Comparison of ENCODE assay signal across 13 mouse cellular contexts in the genomic region with DNA sequence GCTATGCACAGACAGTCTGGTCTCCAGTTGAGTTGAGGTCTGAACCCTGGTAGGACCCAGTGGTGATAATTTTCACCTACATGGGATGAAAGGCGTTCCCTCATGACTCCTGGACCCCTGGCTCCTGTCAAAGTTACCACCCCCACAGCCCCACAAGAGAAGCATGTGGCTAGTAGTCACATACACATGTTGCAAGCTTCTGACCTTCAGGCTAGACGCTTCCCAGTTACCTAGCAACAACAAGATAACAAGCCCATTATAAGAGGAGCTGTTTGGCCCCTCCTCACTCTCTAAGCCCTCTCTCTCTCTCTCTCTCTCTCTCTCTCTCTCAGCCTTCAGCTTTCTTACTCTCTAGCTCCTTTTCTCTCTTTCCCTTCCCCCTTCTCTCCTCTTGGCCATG.
A peak's percentile ranks its signal among the peaks of the same experiment; 100 is the strongest.
DNase-seq lines count a peak whose midpoint lies in the region; ATAC-seq and TF ChIP-seq lines count a peak whose summit lies in the region.
"Had no signal": no experiment of that assay in that cellular context is flagged by ENCODE, and none has a peak within 500 bp of the region (broad histone marks: within the 10 kb centered on the region; RNA-seq: fewer than 3 reads in every experiment).

No protein-coding gene starts in this region.

- no peak overlapping the region for H3K4me2 ChIP-seq in heart, embryonic 12.5 days
- no peak overlapping the region for H3K4me2 ChIP-seq in heart, embryonic 15.5 days
- H3K4me2 ChIP-seq in liver, embryonic 11.5 days, result no peak overlapping the region
- H3K4me2 ChIP-seq: hindbrain, embryonic 13.5 days; limb, embryonic 15.5 days had no signal

- peaks cover 21% of the 10 kb centered on the region for H3K4me1 ChIP-seq in heart, embryonic 12.5 days (replicated peaks)
- H3K4me1 ChIP-seq in heart, embryonic 15.5 days (replicated peaks), result peaks cover 14% of the 10 kb centered on the region
- H3K4me1 ChIP-seq in liver, embryonic 11.5 days (replicated peaks; ENCODE audit: control insufficient read depth, insufficient read depth, low read length), result no peaks in the 10 kb centered on the region
- H3K4me1 ChIP-seq: limb, embryonic 15.5 days had no signal

- H3K27ac ChIP-seq in heart, embryonic 12.5 days (ENCODE audit: poor library complexity, severe bottlenecking), result peak overlapping the region; percentile 86
- H3K27ac ChIP-seq in heart, embryonic 15.5 days, result peak overlapping the region; percentile 75
- no peak overlapping the region for H3K27ac ChIP-seq in liver, embryonic 11.5 days (ENCODE audit: low read depth, low read length)
- H3K27ac ChIP-seq in gastrocnemius, adult 2 months, result no peak overlapping the region
- H3K27ac ChIP-seq: hindbrain, embryonic 13.5 days; kidney, postnatal 0 days; limb, embryonic 15.5 days had no signal

- WGBS in heart, embryonic 12.5 days, result 13% methylated on average over 2 of the region's 2 CpGs
- WGBS in heart, embryonic 15.5 days, result 20% methylated on average over 2 of the region's 2 CpGs
- 31% methylated on average over 2 of the region's 2 CpGs for WGBS in liver, embryonic 11.5 days

- no peak for DNase-seq in heart, adult 8-10 months (ENCODE audit: low spot score)
- peak; percentile 28 for DNase-seq in testis, postnatal 14 days (ENCODE audit: low spot score)
- no peak for DNase-seq in testis, postnatal 10 days (ENCODE audit: low spot score)
- no peak for DNase-seq in liver, embryonic 11.5 days (ENCODE audit: low spot score)
- no peak for DNase-seq in gastrocnemius, adult 2 months
- DNase-seq: cerebellum, postnatal 36 days had no signal

- ATAC-seq in heart, embryonic 12.5 days (ENCODE audit: insufficient number of reproducible peaks, low FRiP score), result peak; percentile 72
- ATAC-seq in heart, embryonic 15.5 days (replicated peaks; ENCODE audit: insufficient number of reproducible peaks, insufficient read depth, low FRiP score, low read depth), result no peak
- ATAC-seq in erythroblast, adult 5-6 weeks (replicated peaks; ENCODE audit: low FRiP score, poor library complexity, severe bottlenecking), result no peak
- ATAC-seq in liver, embryonic 11.5 days (replicated peaks; ENCODE audit: low FRiP score), result no peak
- ATAC-seq: lung, postnatal 0 days had no signal

- H3K9ac ChIP-seq in heart, embryonic 12.5 days, result no peak overlapping the region
- no peak overlapping the region for H3K9ac ChIP-seq in heart, embryonic 15.5 days
- no peak overlapping the region for H3K9ac ChIP-seq in liver, embryonic 11.5 days (ENCODE audit: low read depth, low read length)
- H3K9ac ChIP-seq: hindbrain, embryonic 13.5 days; limb, embryonic 15.5 days had no signal

- H3K27me3 ChIP-seq in heart, embryonic 12.5 days (replicated peaks), result no peaks in the 10 kb centered on the region
- H3K27me3 ChIP-seq in heart, embryonic 15.5 days, result no peaks in the 10 kb centered on the region
- no peaks in the 10 kb centered on the region for H3K27me3 ChIP-seq in liver, embryonic 11.5 days (replicated peaks; ENCODE audit: control insufficient read depth, insufficient read depth, low read length)
- H3K27me3 ChIP-seq: hindbrain, embryonic 13.5 days; limb, embryonic 15.5 days had no signal

- intact Hi-C loops in gastrocnemius, adult 2 months (cut with DNase I), result no loop called here

- H3K9me3 ChIP-seq in heart, embryonic 12.5 days (replicated peaks), result 0 out of 2 replicates have a peak, but pooled peaks cover 2% of the 10 kb centered on the region
- H3K9me3 ChIP-seq in heart, embryonic 15.5 days (replicated peaks), result no peaks in the 10 kb centered on the region
- no peaks in the 10 kb centered on the region for H3K9me3 ChIP-seq in liver, embryonic 11.5 days (ENCODE audit: control insufficient read depth, low read length)
- H3K9me3 ChIP-seq: hindbrain, embryonic 13.5 days; limb, embryonic 15.5 days had no signal

- no peak for TF ChIP-seq CTCF in gastrocnemius, adult 2 months (IDR thresholded peaks at IDR 0.05)

- H3K4me3 ChIP-seq in heart, embryonic 12.5 days, result no peak overlapping the region
- no peak overlapping the region for H3K4me3 ChIP-seq in heart, embryonic 15.5 days
- no peak overlapping the region for H3K4me3 ChIP-seq in liver, embryonic 11.5 days (ENCODE audit: low read depth, low read length)
- no peak overlapping the region for H3K4me3 ChIP-seq in gastrocnemius, adult 2 months
- H3K4me3 ChIP-seq: hindbrain, embryonic 13.5 days; limb, embryonic 15.5 days had no signal

- H3K36me3 ChIP-seq in heart, embryonic 12.5 days, result no peaks in the 10 kb centered on the region
- no peaks in the 10 kb centered on the region for H3K36me3 ChIP-seq in heart, embryonic 15.5 days
- no peaks in the 10 kb centered on the region for H3K36me3 ChIP-seq in liver, embryonic 11.5 days (ENCODE audit: control insufficient read depth, insufficient read depth, low read length)
- H3K36me3 ChIP-seq: hindbrain, embryonic 13.5 days; limb, embryonic 15.5 days had no signal

Comparison
In these comparisons a context has a peak if more than half of its experiments do, and no peak if none do; other contexts are left out.
1. H3K27ac ChIP-seq: peak in heart, embryonic 12.5 days (single experiment) and heart, embryonic 15.5 days (single experiment); none in liver, embryonic 11.5 days (single experiment) and gastrocnemius, adult 2 months (single experiment).